In the genomic region with DNA sequence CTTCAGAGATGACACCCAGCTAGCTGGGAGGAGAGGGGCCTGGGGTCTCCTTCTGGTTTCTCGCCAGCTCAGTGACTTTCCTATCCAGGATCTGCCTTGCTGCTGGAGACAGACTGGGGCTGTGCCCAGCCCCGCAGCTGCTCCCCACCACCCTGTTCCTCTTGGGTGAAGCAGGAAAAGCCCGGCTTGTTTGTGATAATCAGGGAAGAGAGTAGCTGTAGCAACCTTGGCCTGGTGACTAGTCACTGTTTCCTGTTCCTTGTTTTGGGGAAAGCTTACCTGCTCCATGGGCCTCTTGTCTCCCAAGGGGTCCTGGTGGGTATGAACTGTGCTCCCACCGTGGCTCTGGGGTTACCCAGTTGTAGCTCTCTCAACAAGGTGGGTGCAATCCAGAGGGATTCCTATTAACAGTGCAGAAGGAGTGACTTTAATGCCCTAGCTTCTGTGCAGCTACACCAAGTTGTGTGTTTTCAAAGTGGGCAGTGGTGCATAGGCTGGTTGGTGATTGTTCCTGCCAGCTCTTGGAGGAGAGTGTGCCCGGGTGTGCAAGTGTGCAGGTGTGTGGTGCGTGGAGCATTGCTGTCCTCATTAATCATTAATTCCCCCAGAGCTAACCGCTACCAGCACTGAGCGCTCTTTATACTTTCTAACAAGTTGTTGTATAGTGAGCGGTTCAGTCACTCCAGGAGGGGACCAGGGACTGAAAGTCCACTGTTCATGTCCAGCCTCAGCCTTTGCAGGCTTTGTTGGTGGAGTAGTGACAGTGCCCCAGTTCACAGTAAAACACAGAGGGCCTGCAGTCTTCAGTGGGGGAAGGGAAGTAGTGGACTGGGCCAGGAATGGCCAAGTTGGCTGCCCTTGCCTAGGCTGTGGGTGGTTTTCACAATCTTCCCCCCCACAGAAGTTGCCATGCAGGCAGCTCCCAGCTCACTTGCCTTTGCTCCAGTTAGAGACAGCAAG, we compare ENCODE assay signal across 9 mouse cellular contexts. TPM values are rescaled to one million over a fixed set of nuclear protein-coding genes. Genes with fewer than 3 reads are reported as not detected.
DNase-seq lines count a peak whose midpoint lies in the region; ATAC-seq and TF ChIP-seq lines count a peak whose summit lies in the region.
"Had no signal": no experiment of that assay in that cellular context is flagged by ENCODE, and none has a peak within 500 bp of the region (broad histone marks: within the 10 kb centered on the region; RNA-seq: fewer than 3 reads in every experiment).

No protein-coding gene starts in this region.

- H3K27ac ChIP-seq in heart, adult 2 months = peak overlapping the region; percentile 98
- H3K27ac ChIP-seq in embryonic facial prominence, embryonic 14.5 days (replicated peaks; ENCODE audit: low read depth, low read length) = no peak overlapping the region

- no peak for TF ChIP-seq CTCF in heart, adult 2 months (IDR thresholded peaks at IDR 0.05)

- peaks cover 4% of the 10 kb centered on the region; the same call in 1 of the 2 replicates for H3K36me3 ChIP-seq in heart, adult 2 months (ENCODE audit: control insufficient read depth, insufficient read depth, low read length)
- no peaks in the 10 kb centered on the region for H3K36me3 ChIP-seq in embryonic facial prominence, embryonic 14.5 days (ENCODE audit: control insufficient read depth, insufficient read depth, low read length)

- no peak for ATAC-seq in embryonic facial prominence, embryonic 14.5 days (ENCODE audit: low read depth)

- TF ChIP-seq EP300 in heart, adult 2 months (IDR thresholded peaks at IDR 0.05; ENCODE audit: insufficient read depth, low read depth, low read length) = no peak

- intact Hi-C loops in heart, adult 2 months (cut with DNase I) = loop anchor here (5.0 kb wide), 1 partner anchor 86 kb away; no protein-coding TSS in a partner anchor
- intact Hi-C loops in heart, postnatal 36 days (cut with DNase I) = loop anchor here (2.0 to 5.0 kb wide), 5 partner anchors 32 to 139 kb away; no protein-coding TSS in a partner anchor

- H3K9ac ChIP-seq in heart, adult 2 months (ENCODE audit: low read depth, low read length) = peak overlapping the region; percentile 57
- H3K9ac ChIP-seq in embryonic facial prominence, embryonic 14.5 days (ENCODE audit: low read depth, low read length) = peak overlapping the region; percentile 44; the same call in 1 of the 2 replicates

- 0 out of 2 replicates have a peak, but pooled peaks have one; percentile 29 for TF ChIP-seq POLR2A in heart, adult 2 months (IDR thresholded peaks at IDR 0.05; ENCODE audit: insufficient read depth, low read depth, low read length)

- H3K9me3 ChIP-seq in embryonic facial prominence, embryonic 14.5 days (ENCODE audit: control insufficient read depth, low read length) = no peaks in the 10 kb centered on the region

- 62% methylated on average over 9 of the region's 9 CpGs for WGBS in heart, adult 2 months
- 66% methylated on average over 9 of the region's 9 CpGs for WGBS in embryonic facial prominence, embryonic 14.5 days

- H3K79me2 ChIP-seq in heart, adult 2 months (replicated peaks; ENCODE audit: control insufficient read depth, insufficient read depth, low read length) = peaks cover 2% of the 10 kb centered on the region; the same call in 1 of the 2 replicates

- peak overlapping the region; percentile 95 for H3K4me2 ChIP-seq in embryonic facial prominence, embryonic 14.5 days (ENCODE audit: low read depth, low read length)

- H3K4me1 ChIP-seq in heart, adult 2 months (ENCODE audit: control insufficient read depth, insufficient read depth, low read length) = peaks cover 22% of the 10 kb centered on the region
- H3K4me1 ChIP-seq in embryonic facial prominence, embryonic 14.5 days (ENCODE audit: control insufficient read depth, insufficient read depth, low read length) = 0 out of 2 replicates have a peak, but pooled peaks cover 3% of the 10 kb centered on the region

- no peaks in the 10 kb centered on the region for H3K27me3 ChIP-seq in heart, adult 2 months (ENCODE audit: control insufficient read depth, insufficient read depth, low read length)
- H3K27me3 ChIP-seq in embryonic facial prominence, embryonic 14.5 days (replicated peaks; ENCODE audit: control insufficient read depth, insufficient read depth, low read length) = 0 out of 2 replicates have a peak, but pooled peaks cover 4% of the 10 kb centered on the region

- H3K4me3 ChIP-seq in heart, adult 2 months = peak overlapping the region; percentile 85
- H3K4me3 ChIP-seq in embryonic facial prominence, embryonic 14.5 days (ENCODE audit: low read depth, low read length) = no peak overlapping the region

- peak; percentile 42 to 59 for DNase-seq in heart, adult 2 months
- DNase-seq in heart, postnatal 36 days = no peak
- peak; percentile 94 for DNase-seq in adipocyte (ENCODE audit: low spot score)
- no peak for DNase-seq in embryonic facial prominence, embryonic 14.5 days (ENCODE audit: low spot score)
- DNase-seq in kidney, postnatal 36 days = peak; percentile 60 to 75
- peak; percentile 58 for DNase-seq in lung, postnatal 36 days
- DNase-seq in ovary, adult 18-20 months (ENCODE audit: low spot score) = no peak
- no peak for DNase-seq in thymus, postnatal 0 days (ENCODE audit: low spot score)

RNA-seq across cellular contexts. Expression of gene Mgll, which starts 2.3 kb away (rescaled TPM):
- total RNA-seq in heart, adult 2 months (2021) = 100 to 1,000 TPM in 1 of 2 experiments, 10 to 100 TPM in 1; 88.7 to 102 TPM
- 146 and 188 TPM in 2 replicates for polyA plus RNA-seq in heart, adult 2 months (2012; rRNA removed)
- total RNA-seq in heart, postnatal 36 days (2021) = 100 to 1,000 TPM; 113 to 133 TPM
- 29.1 and 30.4 TPM in 2 replicates for polyA plus RNA-seq in embryonic facial prominence, embryonic 14.5 days (2014; fragmentation: Nextera tagmentation; extraction: Ambion mirVana)
- polyA plus RNA-seq in thymus, postnatal 0 days (2015; fragmentation: Nextera tagmentation; extraction: Ambion mirVana) = 49.5 and 52.6 TPM in 2 replicates
- total RNA-seq: MEL had no signal

Comparison
In these comparisons a context has a peak if more than half of its experiments do, and no peak if none do; other contexts are left out.
1. DNase-seq: peak in heart, adult 2 months (2 of 2), adipocyte (single experiment), kidney, postnatal 36 days (2 of 2) and lung, postnatal 36 days (single experiment); none in heart, postnatal 36 days (0 of 2), embryonic facial prominence, embryonic 14.5 days (single experiment), ovary, adult 18-20 months (single experiment) and thymus, postnatal 0 days (single experiment).